Mouse (Mus musculus): ENCODE measurements around the gene Nkiras1. TPM values are rescaled to one million over a fixed set of nuclear protein-coding genes. Genes with fewer than 3 reads are reported as not detected.
"Not testable (repeated sequence)": the region's sequence is repeated elsewhere in the genome, so short reads cannot be mapped to it uniquely, and the experiment has no call there.

The Nkiras1 gene
- polyA plus RNA-seq, 1 experiment from 2014 or later: 13.8 TPM

DNA sequence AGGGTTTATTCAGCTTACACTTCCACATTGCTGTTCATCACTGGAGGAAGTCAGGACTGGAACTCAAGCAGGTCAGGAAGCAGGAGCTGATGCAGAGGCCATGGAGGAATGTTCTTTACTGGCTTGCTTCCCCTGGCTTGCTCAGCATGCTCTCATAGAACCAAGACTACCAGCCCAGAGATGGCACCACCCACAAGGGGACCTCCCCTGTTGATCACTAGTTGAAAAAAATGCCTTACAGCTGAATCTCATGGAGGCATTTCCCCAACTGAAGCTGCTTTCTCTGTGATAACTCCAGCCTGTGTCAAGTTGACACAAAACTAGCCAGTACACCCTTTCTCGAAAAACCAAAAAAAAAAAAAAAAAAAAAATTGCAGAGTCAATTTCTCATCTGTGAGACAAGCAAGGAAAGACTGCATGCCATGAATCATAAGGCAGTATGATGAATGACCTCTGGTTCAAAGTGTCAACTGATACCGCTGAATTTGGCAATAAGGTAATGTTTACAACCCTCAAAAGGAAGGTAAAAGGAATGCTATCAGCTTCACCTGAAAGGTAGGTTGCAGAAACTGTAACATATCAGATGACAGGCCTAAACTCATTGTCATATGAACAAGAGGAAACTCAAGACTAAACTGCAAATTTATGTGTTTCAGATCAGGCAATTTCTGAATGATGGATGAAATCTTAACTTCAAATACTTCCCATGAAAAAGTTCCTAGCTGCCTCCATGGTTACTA lies 34.3 kb upstream of the Nkiras1 start:
- not testable (repeated sequence) for H3K4me3 ChIP-seq (ENCODE audit: low read depth, low read length); H3K36me3 ChIP-seq (ENCODE audit: control insufficient read depth, insufficient read depth, low read length); DNase-seq (ENCODE audit: low spot score); H3K4me1 ChIP-seq (replicated peaks; ENCODE audit: control insufficient read depth, insufficient read depth, low read length); H3K27ac ChIP-seq (ENCODE audit: low read depth, low read length); H3K9ac ChIP-seq (ENCODE audit: low read length); H3K4me2 ChIP-seq (ENCODE audit: low read depth, low read length, severe bottlenecking); ATAC-seq (replicated peaks; ENCODE audit: low FRiP score); H3K27me3 ChIP-seq (ENCODE audit: control insufficient read depth, insufficient read depth, low read length); H3K9me3 ChIP-seq (ENCODE audit: control insufficient read depth, low read length)
- WGBS: 94% methylated on average over 2 of the region's 2 CpGs

DNA sequence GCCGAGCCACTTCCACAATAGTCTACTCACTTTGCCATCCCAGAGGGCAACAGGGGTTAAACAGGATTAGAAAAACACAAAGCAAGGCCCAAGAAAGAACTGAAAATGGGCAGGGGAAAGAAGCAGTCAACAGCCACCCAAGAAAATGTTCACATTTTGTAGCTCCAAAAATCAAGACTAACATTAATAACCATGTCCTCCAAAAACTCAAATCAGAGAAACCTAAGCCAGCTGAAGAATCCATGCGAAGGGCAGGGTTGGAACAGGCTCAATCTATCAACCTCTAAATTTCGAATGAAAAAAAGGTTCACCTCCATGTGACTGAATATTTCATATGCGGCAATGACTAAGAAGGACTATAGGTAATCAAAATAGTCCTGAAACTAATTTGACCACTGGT lies 33.6 kb upstream of the Nkiras1 start:
- Histone ChIP-seq H3K4me3 (ENCODE audit: low read depth, low read length) (peak overlapping the region; percentile 71; the same call in 1 of the 2 replicates), H3K4me2 (ENCODE audit: low read depth, low read length, severe bottlenecking) (peak overlapping the region; percentile 50), H3K27ac (ENCODE audit: low read depth, low read length) (no peak overlapping the region), H3K9ac (ENCODE audit: low read length) (no peak overlapping the region), H3K36me3 (ENCODE audit: control insufficient read depth, insufficient read depth, low read length) (no peaks in the 10 kb centered on the region), H3K9me3 (ENCODE audit: control insufficient read depth, low read length) (no peaks in the 10 kb centered on the region), H3K4me1 (replicated peaks; ENCODE audit: control insufficient read depth, insufficient read depth, low read length) (no peaks in the 10 kb centered on the region), H3K27me3 (ENCODE audit: control insufficient read depth, insufficient read depth, low read length) (no peaks in the 10 kb centered on the region)
- no peak for ATAC-seq (replicated peaks; ENCODE audit: low FRiP score)
- 45% methylated on average over 4 of the region's 4 CpGs for WGBS
- no peak for DNase-seq (ENCODE audit: low spot score)

DNA sequence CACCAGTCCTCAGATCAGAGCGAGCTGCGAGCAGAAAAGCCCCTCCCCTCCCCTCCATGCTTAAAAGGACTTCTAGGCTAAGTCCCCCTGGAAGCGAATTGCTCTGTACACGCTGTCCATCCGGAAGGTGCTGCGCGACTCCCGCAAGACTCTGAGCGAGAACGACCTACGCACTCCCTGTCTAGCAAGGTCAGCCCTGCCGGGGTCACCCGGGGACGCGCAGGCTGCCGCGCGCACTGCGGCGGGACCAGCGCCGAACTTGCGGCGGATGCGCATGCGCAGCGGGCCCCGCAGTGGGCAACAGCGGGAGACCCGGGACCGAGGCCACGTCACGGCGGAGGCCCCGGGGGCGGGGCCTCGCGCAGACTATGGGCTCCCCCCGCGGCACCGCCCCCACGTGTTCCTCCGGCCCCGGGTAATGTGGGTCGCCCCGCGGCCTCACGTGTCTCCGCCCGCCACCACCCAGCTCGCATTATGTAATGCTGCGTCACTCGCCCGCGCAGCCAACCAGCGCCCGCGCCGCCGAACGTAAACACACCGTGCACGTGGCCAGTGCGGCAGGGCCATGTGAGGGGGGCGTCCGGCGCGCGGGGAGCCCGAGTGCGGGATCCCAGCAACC lies 32.7 kb upstream of the Nkiras1 start:
- no peaks in the 10 kb centered on the region for H3K4me1 ChIP-seq (replicated peaks; ENCODE audit: control insufficient read depth, insufficient read depth, low read length)
- H3K9me3 ChIP-seq (ENCODE audit: control insufficient read depth, low read length): no peaks in the 10 kb centered on the region
- WGBS: under 1% methylated on average over 62 of the region's 71 CpGs
- H3K4me2 ChIP-seq (ENCODE audit: low read depth, low read length, severe bottlenecking): peak overlapping the region; percentile 68
- H3K4me3 ChIP-seq (ENCODE audit: low read depth, low read length): peak overlapping the region; percentile 71
- no peaks in the 10 kb centered on the region for H3K36me3 ChIP-seq (ENCODE audit: control insufficient read depth, insufficient read depth, low read length)
- ATAC-seq (replicated peaks; ENCODE audit: low FRiP score): peak; percentile 93
- H3K9ac ChIP-seq (ENCODE audit: low read length): peak overlapping the region; percentile 58
- peak overlapping the region; percentile 31; the same call in 1 of the 2 replicates for H3K27ac ChIP-seq (ENCODE audit: low read depth, low read length)
- DNase-seq (ENCODE audit: low spot score): peak; percentile 98
- H3K27me3 ChIP-seq (ENCODE audit: control insufficient read depth, insufficient read depth, low read length): no peaks in the 10 kb centered on the region

DNA sequence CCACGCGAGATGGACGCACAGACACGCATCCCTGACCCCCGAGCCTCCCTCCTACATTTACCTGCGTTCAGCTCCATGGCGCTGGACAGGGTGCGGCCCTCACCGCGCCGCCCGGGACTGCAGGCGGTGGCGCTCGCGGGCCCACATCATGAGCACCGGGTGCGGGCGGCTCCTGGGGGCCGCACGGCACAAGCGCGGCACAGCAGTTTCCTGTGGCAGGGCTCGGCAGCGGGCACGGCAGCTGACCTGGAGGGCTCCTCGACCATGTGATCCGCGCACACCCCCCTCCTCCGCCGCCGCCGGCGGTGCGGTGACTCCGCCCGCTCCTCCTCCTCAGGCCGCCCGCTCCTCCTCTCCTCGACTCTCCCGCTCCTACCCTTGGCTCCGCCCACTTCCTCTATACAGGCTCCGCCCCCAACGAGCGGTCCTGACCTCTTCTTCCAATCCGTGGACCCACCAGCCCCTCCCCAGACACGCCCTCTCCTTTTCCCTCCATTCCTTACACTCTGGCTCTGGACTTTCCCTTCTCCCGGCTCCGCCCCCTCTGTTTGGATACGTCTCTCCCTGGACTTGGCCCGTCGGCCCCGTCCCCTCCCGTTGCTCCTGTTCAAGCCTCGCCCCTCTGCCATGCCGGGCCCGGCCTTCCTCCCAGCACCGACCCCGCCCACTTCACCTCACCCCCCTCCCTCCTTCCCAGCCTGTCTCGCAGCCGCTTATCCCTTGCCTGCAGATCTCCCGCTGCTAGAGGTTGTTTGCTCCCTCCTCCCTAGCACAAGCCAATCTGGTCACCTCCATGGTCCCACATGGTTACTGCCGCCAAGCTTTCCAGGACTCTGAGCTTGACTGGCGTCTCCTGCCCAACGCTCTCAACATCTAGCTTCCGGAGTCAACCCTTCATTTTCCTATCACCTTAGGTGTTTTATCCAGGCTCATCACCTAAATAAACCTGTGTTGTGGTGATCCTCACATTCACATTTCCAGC lies 31.9 kb upstream of the Nkiras1 start, which contains the start of gene Nr1d2:
Nr1d2 (minus strand) TSS at position 378 of the 982 bp plus-strand sequence.
- Histone ChIP-seq H3K36me3 (ENCODE audit: control insufficient read depth, insufficient read depth, low read length) (no peaks in the 10 kb centered on the region), H3K4me2 (ENCODE audit: low read depth, low read length, severe bottlenecking) (peak within 1 kb of the TSS; percentile 68), H3K4me3 (ENCODE audit: low read depth, low read length) (peak within 1 kb of the TSS; percentile 71), H3K27me3 (ENCODE audit: control insufficient read depth, insufficient read depth, low read length) (no peaks in the 10 kb centered on the region), H3K9me3 (ENCODE audit: control insufficient read depth, low read length) (no peaks in the 10 kb centered on the region), H3K9ac (ENCODE audit: low read length) (peak within 1 kb of the TSS; percentile 58), H3K27ac (ENCODE audit: low read depth, low read length) (peak within 1 kb of the TSS; percentile 31; the same call in 1 of the 2 replicates), H3K4me1 (replicated peaks; ENCODE audit: control insufficient read depth, insufficient read depth, low read length) (no peaks in the 10 kb centered on the region)
- peak; percentile 98 for DNase-seq (ENCODE audit: low spot score)
- ATAC-seq (replicated peaks; ENCODE audit: low FRiP score): peak; percentile 93
- 1% methylated on average over 53 of the region's 66 CpGs for WGBS

DNA sequence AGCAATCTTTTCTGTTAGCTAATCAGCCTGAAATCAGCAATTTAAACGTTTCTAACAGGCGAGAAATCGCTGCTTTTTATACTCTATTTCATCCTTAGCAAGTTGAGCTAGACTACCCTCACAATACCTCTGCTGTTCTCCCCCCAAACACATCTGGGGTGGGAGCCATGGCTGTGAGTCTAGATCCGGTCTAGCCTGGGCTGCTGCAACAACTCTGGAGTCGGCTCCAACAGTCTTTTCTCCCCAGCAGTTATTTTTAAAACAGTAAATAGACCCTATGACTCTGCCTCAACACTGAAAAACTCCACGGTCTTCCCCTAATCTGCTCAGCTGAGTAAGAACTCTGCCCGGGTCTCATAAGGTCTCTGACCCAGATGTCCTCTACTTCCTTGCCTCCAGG lies 30.8 kb upstream of the Nkiras1 start:
- Histone ChIP-seq H3K4me1 (replicated peaks; ENCODE audit: control insufficient read depth, insufficient read depth, low read length) (no peaks in the 10 kb centered on the region), H3K36me3 (ENCODE audit: control insufficient read depth, insufficient read depth, low read length) (no peaks in the 10 kb centered on the region), H3K4me3 (ENCODE audit: low read depth, low read length) (no peak overlapping the region), H3K27me3 (ENCODE audit: control insufficient read depth, insufficient read depth, low read length) (no peaks in the 10 kb centered on the region), H3K9me3 (ENCODE audit: control insufficient read depth, low read length) (no peaks in the 10 kb centered on the region), H3K27ac (ENCODE audit: low read depth, low read length) (no peak overlapping the region), H3K9ac (ENCODE audit: low read length) (no peak overlapping the region), H3K4me2 (ENCODE audit: low read depth, low read length, severe bottlenecking) (no peak overlapping the region)
- 65% methylated on average over 7 of the region's 7 CpGs for WGBS
- no peak for DNase-seq (ENCODE audit: low spot score)
- ATAC-seq (replicated peaks; ENCODE audit: low FRiP score): no peak

DNA sequence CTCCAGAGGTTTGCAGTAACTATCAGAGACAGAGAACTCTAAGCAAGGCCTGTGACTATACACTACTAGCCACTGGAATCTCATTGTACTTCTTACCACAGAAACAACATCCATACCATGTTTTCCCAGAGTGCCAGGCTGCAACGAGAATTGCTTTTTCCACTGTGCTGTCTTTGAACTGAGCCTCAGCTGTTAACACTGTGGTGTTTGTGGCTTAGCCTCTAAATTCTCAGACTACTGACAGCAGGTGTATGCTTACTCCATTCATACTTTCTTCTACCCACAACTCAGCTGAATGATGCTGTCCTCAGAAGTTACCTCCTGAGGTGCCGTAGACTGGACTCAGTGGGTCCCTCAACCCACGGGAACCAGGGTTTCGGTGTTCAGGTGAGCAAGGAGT lies 29.1 kb upstream of the Nkiras1 start:
- no peaks in the 10 kb centered on the region for H3K27me3 ChIP-seq (ENCODE audit: control insufficient read depth, insufficient read depth, low read length)
- 88% methylated on average over 4 of the region's 4 CpGs for WGBS
- H3K36me3 ChIP-seq (ENCODE audit: control insufficient read depth, insufficient read depth, low read length): no peaks in the 10 kb centered on the region
- DNase-seq (ENCODE audit: low spot score): no peak
- no peaks in the 10 kb centered on the region for H3K4me1 ChIP-seq (replicated peaks; ENCODE audit: control insufficient read depth, insufficient read depth, low read length)
- ATAC-seq (replicated peaks; ENCODE audit: low FRiP score): no peak
- H3K4me2 ChIP-seq (ENCODE audit: low read depth, low read length, severe bottlenecking): no peak overlapping the region
- H3K4me3 ChIP-seq (ENCODE audit: low read depth, low read length): no peak overlapping the region
- H3K9ac ChIP-seq (ENCODE audit: low read length): no peak overlapping the region
- H3K27ac ChIP-seq (ENCODE audit: low read depth, low read length): no peak overlapping the region
- H3K9me3 ChIP-seq (ENCODE audit: control insufficient read depth, low read length): no peaks in the 10 kb centered on the region

DNA sequence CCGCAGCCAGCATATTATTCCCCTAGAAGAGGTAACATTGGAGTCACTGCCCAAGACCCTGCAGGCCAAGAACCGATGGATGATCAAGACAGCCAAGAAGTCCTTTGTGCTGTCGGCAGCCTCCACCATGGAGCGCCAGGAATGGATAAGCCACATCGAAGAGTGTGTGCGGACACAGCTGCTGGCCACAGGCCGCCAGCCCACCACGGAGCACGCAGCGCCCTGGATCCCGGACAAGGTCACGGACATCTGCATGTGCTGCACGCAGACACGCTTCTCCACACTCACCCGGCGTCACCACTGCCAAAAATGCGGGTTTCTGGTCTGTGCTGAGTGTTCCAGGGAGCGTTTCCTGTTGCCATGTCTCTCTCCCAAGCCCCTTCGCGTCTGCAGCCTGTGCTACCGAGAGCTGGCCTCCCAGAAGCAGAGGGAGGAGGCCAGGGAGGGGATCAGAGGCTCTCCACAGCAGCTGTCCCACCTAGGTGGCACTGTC lies 28.3 kb upstream of the Nkiras1 start:
- Histone ChIP-seq H3K9me3 (ENCODE audit: control insufficient read depth, low read length) (no peaks in the 10 kb centered on the region), H3K4me3 (ENCODE audit: low read depth, low read length) (no peak overlapping the region), H3K4me2 (ENCODE audit: low read depth, low read length, severe bottlenecking) (no peak overlapping the region), H3K27me3 (ENCODE audit: control insufficient read depth, insufficient read depth, low read length) (no peaks in the 10 kb centered on the region), H3K9ac (ENCODE audit: low read length) (no peak overlapping the region), H3K36me3 (ENCODE audit: control insufficient read depth, insufficient read depth, low read length) (no peaks in the 10 kb centered on the region), H3K27ac (ENCODE audit: low read depth, low read length) (no peak overlapping the region), H3K4me1 (replicated peaks; ENCODE audit: control insufficient read depth, insufficient read depth, low read length) (no peaks in the 10 kb centered on the region)
- no peak for DNase-seq (ENCODE audit: low spot score)
- WGBS: 87% methylated on average over 21 of the region's 21 CpGs
- no peak for ATAC-seq (replicated peaks; ENCODE audit: low FRiP score)

DNA sequence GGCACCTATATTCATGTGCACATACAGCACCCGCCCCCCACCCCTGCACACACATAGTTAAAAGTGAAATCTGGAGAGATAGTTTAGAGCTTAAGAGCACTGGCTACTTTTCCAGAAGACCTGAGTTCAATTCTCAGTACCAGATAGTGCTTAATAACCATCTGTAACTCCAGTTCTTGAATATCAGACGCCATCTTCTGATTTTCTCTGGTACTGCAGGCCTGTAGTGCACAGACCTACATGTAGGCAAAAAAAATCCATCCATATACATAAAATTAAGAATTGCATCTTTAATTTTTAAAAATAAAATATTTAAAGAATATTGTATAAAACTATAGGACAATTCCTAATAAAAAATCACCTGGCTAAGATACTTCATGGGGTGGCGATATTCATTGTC lies 9.7 kb upstream of the Nkiras1 start:
- ATAC-seq (replicated peaks; ENCODE audit: low FRiP score): no peak

More for the DNA sequence above, 9.7 kb upstream of the Nkiras1 start:
- no peak overlapping the region for H3K27ac ChIP-seq (ENCODE audit: low read depth, low read length)
- no peak overlapping the region for H3K4me2 ChIP-seq (ENCODE audit: low read depth, low read length, severe bottlenecking)
- DNase-seq (ENCODE audit: low spot score): no peak
- no peaks in the 10 kb centered on the region for H3K27me3 ChIP-seq (ENCODE audit: control insufficient read depth, insufficient read depth, low read length)
- H3K4me3 ChIP-seq (ENCODE audit: low read depth, low read length): no peak overlapping the region
- no peaks in the 10 kb centered on the region; the same call in 1 of the 2 replicates for H3K9me3 ChIP-seq (ENCODE audit: control insufficient read depth, low read length)
- no peaks in the 10 kb centered on the region for H3K4me1 ChIP-seq (replicated peaks; ENCODE audit: control insufficient read depth, insufficient read depth, low read length)
- H3K9ac ChIP-seq (ENCODE audit: low read length): no peak overlapping the region
- H3K36me3 ChIP-seq (ENCODE audit: control insufficient read depth, insufficient read depth, low read length): no peaks in the 10 kb centered on the region; the same call in 1 of the 2 replicates
- WGBS: 80% methylated on average over 3 of the region's 3 CpGs
